Mouse (Mus musculus): Measurements from ENCODE around the gene Apol9b. TPM values are rescaled to one million over a fixed set of nuclear protein-coding genes. Genes with fewer than 3 reads are reported as not detected.
"Not testable (repeated sequence)": the region's sequence is repeated elsewhere in the genome, so short reads cannot be mapped to it uniquely, and the experiment has no call there.

Gene Apol9b
- polyA plus RNA-seq, 1 experiment from 2014 or later = 0.17 TPM

- not testable (repeated sequence) for H3K27me3 ChIP-seq (ENCODE audit: control insufficient read depth, insufficient read depth, low read length)
- WGBS = 72% methylated on average over 6 of the region's 6 CpGs
These were observed 12.7 kb downstream of the Apol9b start for GRCm38 (mm10) chr15:77741556-77741955.

GRCm38 (mm10) chr15:77744632-77745031 lies 15.8 kb downstream of the Apol9b start:
- no peak overlapping the region for H3K4me3 ChIP-seq (ENCODE audit: low read length)
- no peaks in the 10 kb centered on the region for H3K36me3 ChIP-seq (ENCODE audit: control insufficient read depth, insufficient read depth)
- no peak for ATAC-seq (replicated peaks; ENCODE audit: extremely low read depth, insufficient read depth, low FRiP score)
- H3K9me3 ChIP-seq (replicated peaks; ENCODE audit: control insufficient read depth, low read length) = no peaks in the 10 kb centered on the region; the same call in 1 of the 2 replicates
- no peak overlapping the region for H3K4me2 ChIP-seq (ENCODE audit: low read depth, low read length)
- H3K4me1 ChIP-seq (ENCODE audit: control insufficient read depth, insufficient read depth, low read length) = no peaks in the 10 kb centered on the region
- no peaks in the 10 kb centered on the region for H3K27me3 ChIP-seq (ENCODE audit: control insufficient read depth, insufficient read depth, low read length)
- no peak overlapping the region for H3K9ac ChIP-seq (ENCODE audit: low read length)
- no peak overlapping the region for H3K27ac ChIP-seq (ENCODE audit: low read length)
- WGBS = 35% methylated on average over 5 of the region's 5 CpGs

More at GRCm38 (mm10) chr15:77741556-77741955, 12.7 kb downstream of the Apol9b start:
- ATAC-seq (replicated peaks; ENCODE audit: extremely low read depth, insufficient read depth, low FRiP score); H3K36me3 ChIP-seq (ENCODE audit: control insufficient read depth, insufficient read depth); H3K4me3 ChIP-seq (ENCODE audit: low read length); H3K9ac ChIP-seq (ENCODE audit: low read length); H3K27ac ChIP-seq (ENCODE audit: low read length); H3K9me3 ChIP-seq (replicated peaks; ENCODE audit: control insufficient read depth, low read length); H3K4me2 ChIP-seq (ENCODE audit: low read depth, low read length); H3K4me1 ChIP-seq (ENCODE audit: control insufficient read depth, insufficient read depth, low read length): not testable (repeated sequence)

- H3K27me3 ChIP-seq (ENCODE audit: control insufficient read depth, insufficient read depth, low read length) = no peaks in the 10 kb centered on the region
- no peaks in the 10 kb centered on the region; the same call in 1 of the 2 replicates for H3K9me3 ChIP-seq (replicated peaks; ENCODE audit: control insufficient read depth, low read length)
- no peaks in the 10 kb centered on the region for H3K4me1 ChIP-seq (ENCODE audit: control insufficient read depth, insufficient read depth, low read length)
- H3K36me3 ChIP-seq (ENCODE audit: control insufficient read depth, insufficient read depth) = no peaks in the 10 kb centered on the region
- ATAC-seq (replicated peaks; ENCODE audit: extremely low read depth, insufficient read depth, low FRiP score) = no peak
- H3K4me2 ChIP-seq (ENCODE audit: low read depth, low read length) = no peak overlapping the region
- H3K4me3 ChIP-seq (ENCODE audit: low read length) = no peak overlapping the region
- no peak overlapping the region for H3K9ac ChIP-seq (ENCODE audit: low read length)
- H3K27ac ChIP-seq (ENCODE audit: low read length) = no peak overlapping the region
These were observed 16.2 kb downstream of the Apol9b start for GRCm38 (mm10) chr15:77745081-77745480.

- Histone ChIP-seq H3K9ac (ENCODE audit: low read length) (no peak overlapping the region), H3K4me2 (ENCODE audit: low read depth, low read length) (no peak overlapping the region), H3K36me3 (ENCODE audit: control insufficient read depth, insufficient read depth) (no peaks in the 10 kb centered on the region), H3K9me3 (replicated peaks; ENCODE audit: control insufficient read depth, low read length) (no peaks in the 10 kb centered on the region; the same call in 1 of the 2 replicates), H3K4me3 (ENCODE audit: low read length) (no peak overlapping the region), H3K27ac (ENCODE audit: low read length) (no peak overlapping the region), H3K27me3 (ENCODE audit: control insufficient read depth, insufficient read depth, low read length) (no peaks in the 10 kb centered on the region), H3K4me1 (ENCODE audit: control insufficient read depth, insufficient read depth, low read length) (no peaks in the 10 kb centered on the region)
- WGBS = 87% methylated on average over 1 of the region's 1 CpGs
- ATAC-seq (replicated peaks; ENCODE audit: extremely low read depth, insufficient read depth, low FRiP score) = no peak
These were observed 17.5 kb downstream of the Apol9b start for GRCm38 (mm10) chr15:77746326-77746725.

- 36% methylated on average over 3 of the region's 3 CpGs for WGBS
- H3K9ac ChIP-seq (ENCODE audit: low read length) = no peak overlapping the region
- no peaks in the 10 kb centered on the region for H3K36me3 ChIP-seq (ENCODE audit: control insufficient read depth, insufficient read depth)
- H3K27ac ChIP-seq (ENCODE audit: low read length) = no peak overlapping the region
- ATAC-seq (replicated peaks; ENCODE audit: extremely low read depth, insufficient read depth, low FRiP score) = no peak
- no peak overlapping the region for H3K4me3 ChIP-seq (ENCODE audit: low read length)
- H3K9me3 ChIP-seq (replicated peaks; ENCODE audit: control insufficient read depth, low read length) = no peaks in the 10 kb centered on the region; the same call in 1 of the 2 replicates
- no peaks in the 10 kb centered on the region for H3K4me1 ChIP-seq (ENCODE audit: control insufficient read depth, insufficient read depth, low read length)
- no peak overlapping the region for H3K4me2 ChIP-seq (ENCODE audit: low read depth, low read length)
- no peaks in the 10 kb centered on the region for H3K27me3 ChIP-seq (ENCODE audit: control insufficient read depth, insufficient read depth, low read length)
These were observed 19.6 kb downstream of the Apol9b start for GRCm38 (mm10) chr15:77748414-77748813.

- 86% methylated on average over 10 of the region's 10 CpGs for WGBS
- no peak for ATAC-seq (replicated peaks; ENCODE audit: extremely low read depth, insufficient read depth, low FRiP score)
- no peak overlapping the region for H3K4me3 ChIP-seq (ENCODE audit: low read length)
- no peaks in the 10 kb centered on the region; the same call in 1 of the 2 replicates for H3K9me3 ChIP-seq (replicated peaks; ENCODE audit: control insufficient read depth, low read length)
- H3K4me1 ChIP-seq (ENCODE audit: control insufficient read depth, insufficient read depth, low read length) = no peaks in the 10 kb centered on the region; the same call in 1 of the 2 replicates
- H3K27ac ChIP-seq (ENCODE audit: low read length) = no peak overlapping the region
- no peaks in the 10 kb centered on the region for H3K27me3 ChIP-seq (ENCODE audit: control insufficient read depth, insufficient read depth, low read length)
- no peak overlapping the region for H3K9ac ChIP-seq (ENCODE audit: low read length)
- H3K4me2 ChIP-seq (ENCODE audit: low read depth, low read length) = no peak overlapping the region
- no peaks in the 10 kb centered on the region for H3K36me3 ChIP-seq (ENCODE audit: control insufficient read depth, insufficient read depth)
These were observed 20.9 kb downstream of the Apol9b start for GRCm38 (mm10) chr15:77749717-77750116.

GRCm38 (mm10) chr15:77750461-77750860 lies 21.6 kb downstream of the Apol9b start:
- ATAC-seq (replicated peaks; ENCODE audit: extremely low read depth, insufficient read depth, low FRiP score) = no peak
- H3K27ac ChIP-seq (ENCODE audit: low read length) = no peak overlapping the region
- H3K4me1 ChIP-seq (ENCODE audit: control insufficient read depth, insufficient read depth, low read length) = no peaks in the 10 kb centered on the region; the same call in 1 of the 2 replicates
- H3K9me3 ChIP-seq (replicated peaks; ENCODE audit: control insufficient read depth, low read length) = no peaks in the 10 kb centered on the region; the same call in 1 of the 2 replicates
- H3K9ac ChIP-seq (ENCODE audit: low read length) = no peak overlapping the region
- H3K36me3 ChIP-seq (ENCODE audit: control insufficient read depth, insufficient read depth) = no peaks in the 10 kb centered on the region
- WGBS = 31% methylated on average over 1 of the region's 1 CpGs
- no peak overlapping the region for H3K4me3 ChIP-seq (ENCODE audit: low read length)
- no peak overlapping the region for H3K4me2 ChIP-seq (ENCODE audit: low read depth, low read length)
- no peaks in the 10 kb centered on the region for H3K27me3 ChIP-seq (ENCODE audit: control insufficient read depth, insufficient read depth, low read length)

GRCm38 (mm10) chr15:77752443-77752842 lies 23.6 kb downstream of the Apol9b start:
- Histone ChIP-seq H3K27ac (ENCODE audit: low read length) (no peak overlapping the region), H3K4me1 (ENCODE audit: control insufficient read depth, insufficient read depth, low read length) (no peaks in the 10 kb centered on the region; the same call in 1 of the 2 replicates), H3K4me3 (ENCODE audit: low read length) (no peak overlapping the region), H3K9me3 (replicated peaks; ENCODE audit: control insufficient read depth, low read length) (no peaks in the 10 kb centered on the region; the same call in 1 of the 2 replicates), H3K4me2 (ENCODE audit: low read depth, low read length) (no peak overlapping the region), H3K36me3 (ENCODE audit: control insufficient read depth, insufficient read depth) (no peaks in the 10 kb centered on the region), H3K9ac (ENCODE audit: low read length) (no peak overlapping the region), H3K27me3 (ENCODE audit: control insufficient read depth, insufficient read depth, low read length) (no peaks in the 10 kb centered on the region)
- no peak for ATAC-seq (replicated peaks; ENCODE audit: extremely low read depth, insufficient read depth, low FRiP score)
- WGBS = 51% methylated on average over 11 of the region's 11 CpGs

- ATAC-seq (replicated peaks; ENCODE audit: extremely low read depth, insufficient read depth, low FRiP score) = no peak
- 40% methylated on average over 1 of the region's 2 CpGs for WGBS
- H3K4me3 ChIP-seq (ENCODE audit: low read length) = no peak overlapping the region
These were observed 26.3 kb downstream of the Apol9b start for GRCm38 (mm10) chr15:77755132-77755531.

More at GRCm38 (mm10) chr15:77755132-77755531, 26.3 kb downstream of the Apol9b start:
- H3K27ac ChIP-seq (ENCODE audit: low read length) = no peak overlapping the region
- H3K27me3 ChIP-seq (ENCODE audit: control insufficient read depth, insufficient read depth, low read length) = no peaks in the 10 kb centered on the region
- H3K4me2 ChIP-seq (ENCODE audit: low read depth, low read length) = no peak overlapping the region
- peaks cover 4% of the 10 kb centered on the region for H3K36me3 ChIP-seq (ENCODE audit: control insufficient read depth, insufficient read depth)
- H3K9ac ChIP-seq (ENCODE audit: low read length) = no peak overlapping the region
- H3K4me1 ChIP-seq (ENCODE audit: control insufficient read depth, insufficient read depth, low read length) = no peaks in the 10 kb centered on the region; the same call in 1 of the 2 replicates
- H3K9me3 ChIP-seq (replicated peaks; ENCODE audit: control insufficient read depth, low read length) = no peaks in the 10 kb centered on the region
